Mouse (Mus musculus) cerebellum, adult 18-20 months (tissue): Measurements from ENCODE around the gene Ppp1r12a.

Experiments
- DNase-seq, 2 experiments: peaks; one replicate each; pipeline ENCODE4 v3.0.0; 2021

Gene Ppp1r12a

GRCm38 (mm10) chr10:108161261-108162256, at the start of gene Ppp1r12a:
Gene Ppp1r12a (plus strand): TSS chr10:108162193.
- peak; percentile 91 to 98 for DNase-seq

DNA sequence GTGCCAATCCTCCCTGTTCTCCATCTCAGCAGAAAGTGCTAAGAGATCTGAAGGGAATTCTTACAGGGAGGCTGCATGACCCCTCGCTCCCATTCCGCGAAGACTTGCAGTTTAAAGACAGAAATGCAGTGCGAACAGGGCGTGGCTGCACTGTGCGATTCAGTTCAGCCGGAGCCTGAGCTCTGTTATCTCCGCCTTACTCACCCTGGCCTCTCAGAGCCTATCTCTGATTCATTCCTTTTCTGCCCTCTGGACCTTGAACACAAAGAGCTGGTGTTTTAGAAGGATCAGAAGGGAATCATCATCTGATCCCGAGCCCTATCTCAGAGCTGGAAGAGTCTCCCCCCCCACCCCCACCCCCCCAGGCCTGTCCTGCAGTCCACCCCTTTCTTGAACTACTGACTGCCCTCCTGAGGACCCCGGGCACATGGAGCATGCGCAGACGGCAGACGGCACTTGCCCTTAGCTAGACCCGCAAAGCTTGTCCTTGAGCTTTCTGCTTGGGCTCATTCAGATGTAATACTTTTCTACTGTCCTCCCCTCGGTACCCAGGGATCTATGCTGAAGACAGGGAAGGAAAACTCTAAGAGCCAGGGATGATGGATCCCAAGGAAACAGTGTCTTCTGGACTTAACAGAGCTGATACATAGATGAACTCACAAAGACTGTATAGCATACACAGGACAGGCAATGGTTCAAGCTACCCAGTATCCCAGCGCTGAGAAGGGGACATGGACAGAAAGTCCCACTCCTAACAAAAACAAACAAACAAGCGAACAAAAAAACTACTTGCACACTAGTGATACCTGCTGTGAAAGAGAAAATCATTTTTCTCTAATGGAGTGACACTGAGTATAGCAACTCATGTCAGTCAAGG, 48.4 kb upstream of the Ppp1r12a start:
- DNase-seq: no peak

- no peak for DNase-seq
Measured at GRCm38 (mm10) chr10:108118200-108119163, 43.5 kb upstream of the Ppp1r12a start.

DNA sequence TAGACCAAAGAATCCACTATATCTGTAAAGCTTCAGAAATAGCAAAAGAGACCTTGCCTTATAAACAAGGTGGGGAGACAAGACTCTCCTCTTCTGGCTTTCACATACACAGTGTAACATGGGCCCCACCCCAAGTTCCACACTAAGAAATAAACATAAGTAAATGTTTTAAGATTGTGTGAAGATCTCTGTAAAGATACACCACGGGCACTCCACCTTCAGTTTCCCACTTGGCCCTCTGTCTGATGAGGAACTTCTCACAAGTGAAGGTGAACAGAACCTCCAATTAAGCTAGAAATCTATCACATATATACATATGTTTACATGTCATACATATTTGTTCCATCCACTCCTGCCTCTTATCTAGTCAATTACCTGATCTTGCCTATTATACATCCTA, 42.6 kb upstream of the Ppp1r12a start:
- no peak for DNase-seq

GRCm38 (mm10) chr10:108124934-108125599, 36.9 kb upstream of the Ppp1r12a start:
- no peak for DNase-seq

DNA sequence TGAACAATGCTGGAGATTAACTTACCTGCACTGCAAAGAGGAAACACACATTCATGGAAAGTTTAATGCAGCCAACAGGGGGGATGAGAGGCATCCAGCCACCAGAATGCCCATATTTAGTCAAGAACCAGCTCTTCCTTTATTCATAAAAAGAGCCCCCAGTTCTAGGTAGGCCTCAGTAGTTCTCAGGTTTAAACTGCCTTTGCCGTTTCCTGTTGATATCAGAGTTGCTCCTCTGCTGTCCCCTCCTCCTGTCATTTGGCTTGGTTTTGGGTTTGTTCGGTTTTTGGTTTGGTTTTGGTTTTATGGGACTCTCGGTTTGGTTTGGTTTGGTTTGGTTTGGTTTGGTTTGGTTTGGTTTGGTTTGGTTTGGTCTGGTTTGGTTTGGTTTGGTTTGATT, 32.8 kb upstream of the Ppp1r12a start:
- DNase-seq: no peak

- no peak for DNase-seq
Measured at GRCm38 (mm10) chr10:108131858-108132257, 30.1 kb upstream of the Ppp1r12a start.

GRCm38 (mm10) chr10:108133253-108133652, 28.7 kb upstream of the Ppp1r12a start:
- DNase-seq: no peak

DNA sequence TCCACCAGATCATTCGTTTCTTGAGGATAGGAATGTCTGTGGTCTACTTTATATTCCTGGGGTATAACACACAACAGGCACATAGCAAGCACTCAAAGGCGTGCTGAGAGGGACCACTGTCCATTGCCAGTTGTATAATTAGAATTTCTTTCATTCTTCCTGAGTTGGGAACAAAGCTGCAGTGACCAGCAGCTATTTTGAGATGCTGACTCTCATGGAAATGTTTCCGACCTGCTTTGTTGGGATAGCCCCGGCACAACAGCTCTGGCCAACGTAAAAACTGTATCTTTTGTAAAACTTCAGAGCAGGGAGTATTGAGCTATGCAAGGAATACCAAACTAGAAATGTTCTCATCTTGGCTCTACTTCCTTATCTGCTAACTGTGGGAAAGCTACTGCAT, 28.2 kb upstream of the Ppp1r12a start:
- DNase-seq: no peak

GRCm38 (mm10) chr10:108138347-108138746, 23.6 kb upstream of the Ppp1r12a start:
- DNase-seq: no peak

DNA sequence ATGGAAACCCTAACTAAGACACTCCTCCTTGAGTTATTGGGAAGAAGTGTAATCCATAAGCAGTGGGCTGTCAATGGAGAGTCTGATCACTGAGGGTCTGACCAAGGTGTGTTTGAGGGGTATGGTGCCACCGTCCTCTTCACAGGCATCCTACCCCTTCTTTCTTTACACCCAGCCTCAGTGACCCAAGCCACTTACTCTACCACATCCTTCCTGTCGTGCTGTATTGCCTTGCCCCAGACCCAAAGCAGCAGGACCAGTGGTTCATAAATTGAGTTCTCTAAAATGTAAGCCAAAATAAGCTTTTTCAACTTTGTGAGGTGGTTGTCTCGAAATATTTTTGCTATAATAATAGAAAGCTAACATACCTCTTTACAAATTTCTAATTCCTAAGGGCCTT, 22.2 kb upstream of the Ppp1r12a start:
- DNase-seq: no peak

- no peak for DNase-seq
Measured at GRCm38 (mm10) chr10:108140742-108141141, 21.3 kb upstream of the Ppp1r12a start.

GRCm38 (mm10) chr10:108143991-108144525, 17.9 kb upstream of the Ppp1r12a start:
- no peak for DNase-seq

GRCm38 (mm10) chr10:108145701-108146100, 16.3 kb upstream of the Ppp1r12a start:
- DNase-seq: no peak

GRCm38 (mm10) chr10:108147031-108147430, 15.0 kb upstream of the Ppp1r12a start:
- no peak for DNase-seq

DNA sequence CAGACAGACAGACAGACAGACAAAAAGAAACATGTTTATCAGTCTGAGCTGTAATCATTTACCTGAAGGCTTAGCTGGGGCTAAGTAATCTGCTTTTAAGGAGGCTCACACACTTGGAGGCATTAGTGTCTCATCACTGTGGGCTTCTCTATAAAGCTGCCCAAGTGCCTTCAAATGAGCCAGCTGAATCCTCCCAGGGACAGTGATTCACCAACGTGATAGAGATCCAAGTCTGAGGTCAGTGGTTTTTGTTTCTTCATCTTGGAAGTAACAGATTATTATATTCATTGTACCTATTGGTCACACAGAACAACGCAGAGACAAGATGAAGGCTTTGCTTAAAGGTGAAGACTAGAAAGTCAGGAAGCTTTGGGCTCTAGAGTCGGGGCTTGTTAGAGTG, 8.7 kb upstream of the Ppp1r12a start:
- DNase-seq: no peak

DNA sequence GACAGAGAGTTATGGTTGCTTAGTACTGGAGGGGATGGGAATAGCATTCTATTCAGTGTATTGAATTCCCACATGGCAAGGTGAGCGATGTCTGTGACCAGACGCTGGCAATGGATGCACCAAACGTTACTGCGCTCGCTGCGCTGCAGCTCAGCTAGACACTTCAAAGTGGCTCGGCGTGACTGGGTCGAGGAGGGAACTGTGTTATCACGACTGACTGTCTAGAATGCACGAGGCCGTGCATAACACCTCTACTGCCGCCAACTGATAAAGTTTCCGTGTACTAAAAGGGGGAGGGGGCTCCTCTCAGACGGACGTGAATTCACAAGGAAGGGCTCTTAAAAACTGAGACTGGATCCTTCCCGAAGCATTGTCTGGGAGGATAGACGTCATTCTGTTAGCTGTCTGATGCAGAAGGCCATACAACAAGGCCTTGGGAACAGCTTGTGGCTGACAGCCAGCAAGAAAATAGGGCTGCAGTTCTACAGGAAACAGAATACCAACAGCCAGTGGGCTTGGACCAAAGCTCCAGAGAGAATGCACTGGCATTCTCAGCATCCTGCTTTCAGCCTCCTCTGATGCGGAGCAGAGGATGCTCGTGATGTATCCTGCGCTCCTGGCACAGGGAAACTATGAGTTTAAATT, 6.8 kb upstream of the Ppp1r12a start:
- DNase-seq: no peak

DNA sequence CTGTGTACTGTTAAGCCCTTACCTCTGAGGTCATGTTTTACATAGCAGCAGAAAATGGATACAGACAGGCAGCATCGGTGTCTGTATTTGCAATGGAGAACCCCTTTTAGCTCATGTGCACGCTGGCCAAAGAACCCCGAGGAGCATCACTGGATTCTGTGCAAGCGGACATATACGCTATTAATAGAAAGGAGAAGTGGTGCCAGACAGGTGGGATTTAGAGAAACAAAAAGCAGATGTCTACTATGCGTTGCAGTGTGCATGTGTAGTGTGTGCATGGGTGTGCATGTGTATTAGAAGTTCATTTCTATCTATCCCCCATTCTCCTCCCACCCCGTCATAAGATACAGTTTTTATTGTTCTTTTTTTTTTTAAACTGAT, 6.3 kb upstream of the Ppp1r12a start:
- no peak for DNase-seq

- no peak for DNase-seq
Measured at GRCm38 (mm10) chr10:108156128-108156527, 5.9 kb upstream of the Ppp1r12a start.

- no peak for DNase-seq
Measured at GRCm38 (mm10) chr10:108159002-108159401, 3.0 kb upstream of the Ppp1r12a start.
